Mouse (Mus musculus) embryonic facial prominence, embryonic 15.5 days (tissue): ENCODE results near the gene Parvg. TPM values are rescaled to one million over a fixed set of nuclear protein-coding genes. Genes with fewer than 3 reads are reported as not detected.

Source experiments
- ATAC-seq: fragments of 200-750 bp; cut with Nextera tagmentation; 2 replicates; pipeline ENCODE4 v1.8.0; 2017; ENCODE audit warnings: low read depth, moderate TSS enrichment; ENCODE audit not compliant: insufficient number of reproducible peaks, low FRiP score, low TSS enrichment
- H3K27ac ChIP-seq: fragments of 300-500 bp; sonication (generic); replicated peaks from 2 replicates; pipeline ENCODE4 v1.5.1; 2015; ENCODE audit warnings: mild to moderate bottlenecking, inconsistent platforms
- H3K27me3 ChIP-seq: fragments of 300-500 bp; sonication (generic); 2 replicates; pipeline ENCODE4 v1.6.1; 2015; ENCODE audit warnings: inconsistent platforms
- H3K36me3 ChIP-seq: fragments of 300-500 bp; sonication (generic); 2 replicates; pipeline ENCODE4 v1.6.1; 2015; ENCODE audit warnings: mild to moderate bottlenecking, inconsistent platforms
- H3K4me1 ChIP-seq: fragments of 300-500 bp; sonication (generic); 2 replicates; pipeline ENCODE4 v1.6.1; 2015; ENCODE audit warnings: inconsistent platforms
- H3K4me2 ChIP-seq: fragments of 300-500 bp; sonication (generic); replicated peaks from 2 replicates; pipeline ENCODE4 v1.6.1; 2015; ENCODE audit warnings: mild to moderate bottlenecking, inconsistent platforms
- H3K4me3 ChIP-seq: fragments of 300-500 bp; sonication (generic); replicated peaks from 2 replicates; pipeline ENCODE4 v1.5.1; 2015; ENCODE audit warnings: mild to moderate bottlenecking, inconsistent platforms
- H3K9ac ChIP-seq: fragments of 300-500 bp; sonication (generic); 2 replicates; pipeline ENCODE4 v1.6.1; 2015; ENCODE audit warnings: inconsistent platforms
- H3K9me3 ChIP-seq: fragments of 300-500 bp; sonication (generic); replicated peaks from 2 replicates; pipeline ENCODE4 v1.6.1; 2016; ENCODE audit warnings: inconsistent platforms
- WGBS: fragments of 180-500 bp; shearing (Covaris S2); methylation state at CpG from one replicate; pipeline ENCODE4 v1.1.7; 2015; 5-methylcytosine and 5-hydroxymethylcytosine counted together
- polyA plus RNA-seq: library from polyadenylated mRNA; unstranded; fragments of >200 nt; fragmentation: Nextera tagmentation; extraction: Ambion mirVana; gene quantifications from 2 replicates; pipeline ENCODE4 v1.2.1, GENCODE M21; 2015

Gene Parvg
- polyA plus RNA-seq, 1 experiment from 2014 or later = 3.7 TPM

GRCm38 (mm10) chr15:84310271-84310670 is 13.6 kb upstream of the Parvg start:
- Histone ChIP-seq H3K9me3 (no peaks in the 10 kb centered on the region), H3K4me3 (no peak overlapping the region), H3K27me3 (peaks cover 3% of the 10 kb centered on the region; the same call in 1 of the 2 replicates), H3K36me3 (no peaks in the 10 kb centered on the region), H3K4me1 (peaks cover 31% of the 10 kb centered on the region), H3K4me2 (no peak overlapping the region), H3K9ac (no peak overlapping the region), H3K27ac (no peak overlapping the region)
- WGBS = 71% methylated on average over 11 of the region's 11 CpGs
- no peak for ATAC-seq

GRCm38 (mm10) chr15:84311295-84312085 is 12.3 kb upstream of the Parvg start:
- Histone ChIP-seq H3K27me3 (peaks cover 3% of the 10 kb centered on the region; the same call in 1 of the 2 replicates), H3K4me3 (no peak overlapping the region), H3K9ac (no peak overlapping the region), H3K4me1 (peaks cover 36% of the 10 kb centered on the region), H3K36me3 (no peaks in the 10 kb centered on the region), H3K4me2 (no peak overlapping the region), H3K9me3 (no peaks in the 10 kb centered on the region), H3K27ac (no peak overlapping the region)
- ATAC-seq = no peak
- 75% methylated on average over 9 of the region's 9 CpGs for WGBS

GRCm38 (mm10) chr15:84312878-84313565 is 10.8 kb upstream of the Parvg start:
- 0 out of 2 replicates have a peak, but pooled peaks have one; percentile 39 for ATAC-seq
- no peaks in the 10 kb centered on the region for H3K36me3 ChIP-seq
- WGBS = 52% methylated on average over 9 of the region's 10 CpGs
- no peak overlapping the region for H3K4me3 ChIP-seq
- no peak overlapping the region for H3K4me2 ChIP-seq
- H3K4me1 ChIP-seq = peaks cover 36% of the 10 kb centered on the region
- peaks cover 3% of the 10 kb centered on the region; the same call in 1 of the 2 replicates for H3K27me3 ChIP-seq
- no peak overlapping the region for H3K9ac ChIP-seq
- H3K27ac ChIP-seq = peak overlapping the region; percentile 44; the same call in 1 of the 2 replicates
- no peaks in the 10 kb centered on the region for H3K9me3 ChIP-seq

- H3K27me3 ChIP-seq = peaks cover 3% of the 10 kb centered on the region; the same call in 1 of the 2 replicates
- 34% methylated on average over 9 of the region's 9 CpGs for WGBS
- peak overlapping the region; percentile 44; the same call in 1 of the 2 replicates for H3K27ac ChIP-seq
- no peaks in the 10 kb centered on the region for H3K9me3 ChIP-seq
- H3K9ac ChIP-seq = no peak overlapping the region
- H3K4me3 ChIP-seq = no peak overlapping the region
- no peaks in the 10 kb centered on the region for H3K36me3 ChIP-seq
- no peak overlapping the region for H3K4me2 ChIP-seq
- H3K4me1 ChIP-seq = peaks cover 36% of the 10 kb centered on the region
- 0 out of 2 replicates have a peak, but pooled peaks have one; percentile 23 for ATAC-seq
Measured at GRCm38 (mm10) chr15:84313566-84313878, 10.3 kb upstream of the Parvg start.

- no peak overlapping the region for H3K9ac ChIP-seq
- no peak overlapping the region for H3K4me2 ChIP-seq
- no peak overlapping the region for H3K27ac ChIP-seq
- H3K36me3 ChIP-seq = no peaks in the 10 kb centered on the region
- H3K27me3 ChIP-seq = peaks cover 3% of the 10 kb centered on the region; the same call in 1 of the 2 replicates
- no peaks in the 10 kb centered on the region for H3K9me3 ChIP-seq
- WGBS = 27% methylated on average over 18 of the region's 18 CpGs
- H3K4me1 ChIP-seq = peaks cover 36% of the 10 kb centered on the region
- no peak for ATAC-seq
- H3K4me3 ChIP-seq = no peak overlapping the region
Measured at GRCm38 (mm10) chr15:84314420-84315080, 9.3 kb upstream of the Parvg start.

- peaks cover 36% of the 10 kb centered on the region for H3K4me1 ChIP-seq
- no peaks in the 10 kb centered on the region for H3K9me3 ChIP-seq
- H3K36me3 ChIP-seq = no peaks in the 10 kb centered on the region
- ATAC-seq = no peak
- H3K9ac ChIP-seq = no peak overlapping the region
- H3K27me3 ChIP-seq = peaks cover 3% of the 10 kb centered on the region; the same call in 1 of the 2 replicates
- no peak overlapping the region for H3K4me3 ChIP-seq
- H3K4me2 ChIP-seq = no peak overlapping the region
- WGBS = 34% methylated on average over 15 of the region's 15 CpGs
- no peak overlapping the region for H3K27ac ChIP-seq
Measured at GRCm38 (mm10) chr15:84315276-84316046, 8.4 kb upstream of the Parvg start.

- Histone ChIP-seq H3K27ac (no peak overlapping the region), H3K9me3 (no peaks in the 10 kb centered on the region), H3K36me3 (no peaks in the 10 kb centered on the region), H3K9ac (no peak overlapping the region), H3K4me1 (peaks cover 14% of the 10 kb centered on the region), H3K4me3 (no peak overlapping the region), H3K27me3 (no peaks in the 10 kb centered on the region), H3K4me2 (no peak overlapping the region)
- no peak for ATAC-seq
- 79% methylated on average over 4 of the region's 4 CpGs for WGBS
Measured at GRCm38 (mm10) chr15:84319393-84319792, 4.4 kb upstream of the Parvg start.

GRCm38 (mm10) chr15:84321544-84322174 is 2.2 kb upstream of the Parvg start:
- Histone ChIP-seq H3K4me1 (peaks cover 9% of the 10 kb centered on the region; the same call in 1 of the 2 replicates), H3K36me3 (no peaks in the 10 kb centered on the region), H3K27me3 (no peaks in the 10 kb centered on the region), H3K9ac (no peak overlapping the region), H3K27ac (no peak overlapping the region), H3K9me3 (no peaks in the 10 kb centered on the region), H3K4me3 (no peak overlapping the region), H3K4me2 (no peak overlapping the region)
- WGBS = 83% methylated on average over 8 of the region's 8 CpGs
- no peak for ATAC-seq

- no peak overlapping the region for H3K4me2 ChIP-seq
- H3K9ac ChIP-seq = no peak overlapping the region
- ATAC-seq = no peak
- no peaks in the 10 kb centered on the region for H3K9me3 ChIP-seq
- H3K4me1 ChIP-seq = peaks cover 13% of the 10 kb centered on the region; the same call in 1 of the 2 replicates
- H3K36me3 ChIP-seq = no peaks in the 10 kb centered on the region
- WGBS = 71% methylated on average over 8 of the region's 8 CpGs
- H3K4me3 ChIP-seq = no peak overlapping the region
- H3K27ac ChIP-seq = no peak overlapping the region
- no peaks in the 10 kb centered on the region for H3K27me3 ChIP-seq
Measured at GRCm38 (mm10) chr15:84324870-84325553, 1.2 kb downstream of the Parvg start.

- H3K27ac ChIP-seq = no peak overlapping the region
- WGBS = 58% methylated on average over 12 of the region's 12 CpGs
- H3K9me3 ChIP-seq = no peaks in the 10 kb centered on the region
- H3K4me2 ChIP-seq = no peak overlapping the region
- peaks cover 13% of the 10 kb centered on the region; the same call in 1 of the 2 replicates for H3K4me1 ChIP-seq
- ATAC-seq = no peak
- no peaks in the 10 kb centered on the region for H3K27me3 ChIP-seq
- H3K4me3 ChIP-seq = no peak overlapping the region
- H3K9ac ChIP-seq = no peak overlapping the region
- no peaks in the 10 kb centered on the region for H3K36me3 ChIP-seq
Measured at GRCm38 (mm10) chr15:84325736-84326135, 1.9 kb downstream of the Parvg start.
